Mouse (Mus musculus) mesoderm, embryonic 11.5 days (tissue): ENCODE results near the gene Fam78a.
A peak's percentile ranks its signal among the peaks of the same experiment; 100 is the strongest.

Experiments used
- DNase-seq: peaks from one replicate; pipeline ENCODE4 v3.0.0-alpha.2; 2012; ENCODE audit warnings: low read depth, low spot score

Fam78a gene

DNA sequence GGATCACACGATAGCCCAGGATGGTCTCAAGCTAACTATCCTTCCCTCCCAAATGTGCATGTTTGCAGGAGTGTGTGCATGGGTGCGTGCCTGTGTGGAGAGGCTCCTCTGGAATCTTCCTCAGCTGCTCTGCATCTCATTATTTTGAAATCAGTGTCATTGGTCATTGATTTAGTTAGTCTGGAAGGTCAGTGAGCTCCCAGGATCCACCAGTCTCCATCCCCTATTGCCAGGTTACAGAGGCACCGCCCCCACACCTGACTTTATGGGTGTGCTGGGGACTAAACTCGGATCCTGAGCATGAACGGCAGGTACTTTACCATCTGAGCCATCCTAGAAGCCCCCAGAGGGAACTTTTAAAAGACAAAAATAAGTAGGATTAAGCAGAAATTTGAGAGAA, 18.3 kb upstream of the Fam78a start:
- no peak for DNase-seq

DNA sequence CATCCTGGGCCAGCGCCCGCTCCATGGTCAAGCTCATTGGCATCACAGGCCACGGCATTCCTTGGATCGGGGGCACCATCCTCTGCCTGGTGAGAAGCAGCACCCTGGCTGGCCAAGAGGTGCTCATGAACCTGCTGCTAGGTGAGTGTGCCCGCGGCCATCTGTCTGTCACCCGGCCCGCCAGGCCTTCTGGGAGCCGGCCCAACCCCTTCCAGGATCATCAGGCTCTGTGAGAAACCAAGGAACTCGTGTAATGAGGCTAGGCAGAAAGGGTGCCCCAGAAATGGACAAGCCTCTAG, 11.4 kb upstream of the Fam78a start:
- no peak for DNase-seq

DNA sequence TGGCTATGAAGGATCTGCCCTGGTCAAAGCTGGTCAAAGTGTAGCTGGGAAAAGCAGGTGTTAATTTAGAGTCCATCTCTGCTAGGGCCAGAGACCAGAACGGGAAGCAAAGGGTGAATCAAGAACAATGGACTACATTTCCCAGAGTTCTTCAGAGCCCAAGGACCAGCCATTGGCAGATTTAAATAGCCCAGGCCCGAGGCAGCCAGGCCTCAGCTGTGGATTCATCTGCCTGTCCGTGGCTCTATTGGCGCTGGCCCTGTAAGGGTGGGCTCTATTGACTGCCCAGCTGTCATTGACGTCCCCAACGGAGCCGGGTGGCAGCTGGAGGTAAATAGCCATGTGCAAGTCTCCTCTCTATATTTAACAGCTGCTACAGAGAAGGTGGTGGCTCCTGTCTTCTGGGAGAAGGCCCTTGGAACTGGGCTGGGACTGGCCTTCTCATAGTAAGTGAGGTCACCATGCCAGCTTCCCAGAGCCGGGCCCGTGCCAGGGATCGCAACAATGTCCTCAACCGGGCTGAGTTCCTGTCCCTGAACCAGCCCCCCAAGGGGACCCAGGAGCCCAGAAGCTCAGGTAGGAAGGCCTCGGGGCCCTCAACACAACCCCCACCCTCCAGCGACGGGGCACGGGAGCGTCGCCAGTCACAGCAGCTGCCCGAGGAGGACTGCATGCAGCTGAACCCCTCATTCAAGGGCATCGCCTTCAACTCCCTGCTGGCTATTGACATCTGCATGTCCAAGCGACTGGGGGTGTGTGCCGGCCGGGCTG, 10.9 kb upstream of the Fam78a start, which contains the start of gene Plpp7:
Gene Plpp7, plus strand, starts transcription at position 178 of the 771 bp plus-strand sequence.
- DNase-seq, result peak; percentile 75

DNA sequence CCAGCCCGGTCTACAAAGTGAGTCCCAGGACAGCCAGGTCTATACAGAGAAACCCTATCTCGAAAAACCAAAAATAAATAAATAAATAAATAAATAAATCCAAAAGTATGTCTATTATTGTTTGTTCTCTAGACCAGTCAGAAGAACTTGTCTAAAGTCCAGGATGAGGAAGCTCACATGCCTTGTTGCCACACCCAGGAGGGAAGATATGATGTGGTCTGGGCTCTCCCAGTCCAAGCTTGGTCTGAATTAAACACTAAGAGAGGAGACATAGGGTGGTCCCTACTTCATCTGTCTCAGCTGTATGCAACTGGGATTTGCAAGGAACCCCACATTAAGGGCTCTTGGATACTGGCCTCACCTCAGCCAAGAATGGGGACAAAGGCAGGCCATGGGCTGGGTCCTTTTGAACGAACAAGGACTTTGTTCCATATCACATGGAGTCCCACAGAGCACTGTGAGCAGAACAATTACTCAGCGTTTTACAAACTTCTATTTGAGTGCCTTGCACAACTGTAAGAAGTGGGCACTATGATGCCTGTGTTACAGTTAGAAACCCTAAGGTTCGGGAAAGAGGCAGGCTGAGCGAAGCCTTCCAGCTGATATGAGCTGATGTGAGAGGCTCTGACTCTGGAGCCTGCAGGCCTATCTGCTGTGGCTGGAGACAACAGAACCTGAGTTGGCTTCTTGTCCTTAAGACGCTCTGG, 9.5 kb upstream of the Fam78a start:
- no peak for DNase-seq

DNA sequence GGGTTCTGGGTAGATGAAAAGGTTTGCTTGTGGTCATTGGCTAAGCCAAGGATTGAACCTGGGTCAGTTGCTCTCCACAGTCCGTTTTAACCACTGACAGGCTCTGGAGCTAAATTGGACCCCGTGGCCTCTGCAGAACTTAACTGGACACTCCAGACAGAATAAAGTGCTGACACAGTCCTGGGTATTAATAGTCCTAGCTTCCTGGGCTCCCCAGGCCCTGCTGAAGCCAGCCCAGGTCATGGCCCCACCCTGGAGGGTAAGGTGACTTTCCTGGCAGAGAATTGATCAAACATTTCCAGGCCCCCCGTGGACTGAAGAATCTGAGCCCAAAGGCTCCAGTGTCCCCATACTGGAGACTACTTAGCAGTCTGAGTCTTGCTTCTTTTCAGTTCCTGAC, 7.3 kb upstream of the Fam78a start:
- no peak for DNase-seq

DNA sequence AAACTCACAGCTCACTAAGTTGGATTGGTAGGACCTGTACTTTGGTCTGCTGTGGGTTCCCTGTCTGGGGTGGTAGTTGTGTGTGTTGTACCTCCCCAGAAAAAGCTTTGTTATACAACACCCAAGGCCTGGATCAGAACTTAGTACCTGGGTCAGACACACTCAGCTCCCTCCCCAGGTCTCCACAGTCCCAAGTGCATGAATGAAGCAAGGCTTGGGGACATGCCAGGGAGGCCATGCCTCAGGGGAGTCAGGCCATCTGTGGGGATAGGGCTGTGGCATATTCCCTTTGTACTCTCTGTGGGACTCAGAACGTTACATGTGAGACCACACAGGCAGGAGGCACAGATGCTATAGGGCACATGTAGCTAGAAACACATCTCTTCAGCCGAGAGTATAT, 5.5 kb upstream of the Fam78a start:
- no peak for DNase-seq

DNA sequence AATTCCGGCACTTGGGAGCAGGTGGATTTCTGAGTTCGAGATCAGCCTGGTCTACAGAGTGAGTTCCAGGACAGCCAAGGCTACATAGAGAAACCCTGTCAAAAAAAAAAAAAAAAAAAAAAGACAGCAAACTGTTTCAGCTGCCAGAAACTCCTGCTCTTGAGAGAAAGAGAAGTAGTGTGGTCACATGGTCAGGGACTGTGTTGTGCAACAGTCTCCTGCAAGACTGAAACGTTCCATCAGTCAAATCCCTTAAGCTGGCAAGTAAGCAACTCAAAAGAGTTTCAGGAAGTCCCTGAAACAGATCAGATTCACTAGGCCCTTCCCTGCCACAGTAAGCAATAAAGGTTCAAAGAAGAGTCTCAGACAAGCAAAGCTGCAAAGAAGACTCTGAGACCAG, 4.9 kb upstream of the Fam78a start:
- no peak for DNase-seq

DNA sequence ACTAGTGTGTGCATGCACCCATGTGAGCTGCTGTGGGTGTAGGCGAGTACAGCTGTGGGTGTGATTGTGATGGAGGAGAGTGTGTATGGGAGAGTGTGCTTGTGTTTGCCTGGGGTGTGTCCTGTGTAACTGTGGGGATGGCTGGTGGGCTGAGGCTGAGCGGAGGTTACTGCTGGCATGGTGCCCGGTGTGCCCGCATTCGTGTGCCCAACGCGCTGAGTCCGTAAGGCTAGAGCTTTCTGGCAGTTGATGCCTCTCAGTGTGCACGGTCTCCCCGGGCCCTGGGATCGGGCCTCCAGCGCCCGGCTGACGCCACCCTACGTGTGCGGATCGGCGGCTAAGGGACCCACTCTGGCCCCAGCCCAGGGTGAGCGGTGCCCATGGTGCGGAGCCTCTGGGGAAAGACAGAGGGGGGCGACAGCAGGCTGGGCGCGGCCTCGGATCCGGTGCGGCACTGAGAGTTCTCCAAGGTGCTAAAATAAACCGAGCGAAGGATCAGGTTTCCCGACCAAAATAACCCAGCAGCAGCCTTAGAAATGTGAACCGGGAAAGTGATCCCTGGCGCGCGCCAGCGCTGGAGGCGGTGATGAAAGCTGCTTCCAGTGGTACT, 3.8 kb upstream of the Fam78a start:
- peak; percentile 61 for DNase-seq

DNA sequence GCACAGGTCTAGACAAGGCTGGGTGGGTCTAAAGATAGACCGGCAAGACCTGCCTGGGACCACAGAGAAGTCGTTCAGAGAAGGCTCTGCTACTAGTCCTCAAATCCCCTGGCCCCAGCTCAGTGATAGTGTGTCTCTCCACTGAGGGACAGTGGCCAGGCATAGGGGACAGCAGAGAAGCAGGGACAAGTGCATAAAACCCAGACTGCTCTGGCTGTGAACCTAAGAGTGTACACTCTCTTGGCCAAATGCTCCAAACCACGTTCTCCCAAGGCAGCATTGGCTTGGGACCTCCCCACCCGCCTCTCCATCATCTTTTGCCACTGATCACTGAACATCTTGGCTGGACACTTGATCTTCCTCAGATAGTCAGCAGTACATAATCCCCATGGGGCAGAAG, 2.9 kb upstream of the Fam78a start:
- no peak for DNase-seq

DNA sequence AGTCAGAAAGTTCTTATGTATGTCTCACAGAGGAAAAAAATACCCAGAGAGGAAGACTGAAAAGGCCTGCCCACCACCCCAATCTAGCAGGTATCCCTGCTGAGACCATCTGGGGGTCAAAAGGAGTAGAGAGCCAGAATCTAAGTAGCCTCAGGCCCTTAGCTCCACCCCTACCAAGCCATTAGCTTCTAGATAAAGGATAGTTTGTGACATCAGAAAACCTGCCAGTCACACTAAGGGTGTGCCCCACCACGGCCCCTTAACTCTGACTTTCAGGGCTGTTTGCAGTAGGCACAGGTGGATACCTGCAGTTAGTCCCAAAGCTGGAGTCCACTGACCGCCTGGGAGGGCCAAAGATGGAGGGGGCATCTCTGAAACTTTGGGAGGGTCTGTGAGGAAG, 574 bp upstream of the Fam78a start:
- no peak for DNase-seq

DNA sequence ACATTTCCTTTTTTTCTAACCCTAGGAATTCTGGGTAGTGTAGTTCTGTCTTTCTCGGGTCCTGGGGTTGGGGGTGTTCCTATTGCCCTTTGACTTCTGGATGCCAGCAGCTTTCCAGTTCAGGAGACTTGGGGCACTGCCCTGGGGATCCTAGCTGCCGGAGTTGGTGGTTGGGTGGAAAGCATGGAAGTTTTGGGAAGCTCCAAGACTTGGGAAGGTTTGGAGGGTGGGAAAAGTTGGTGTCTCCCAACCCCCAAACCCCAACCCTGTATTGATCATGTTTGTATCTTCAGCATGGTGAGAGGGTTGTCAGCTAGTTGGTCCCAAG, 179 bp upstream of the Fam78a start:
- no peak for DNase-seq

DNA sequence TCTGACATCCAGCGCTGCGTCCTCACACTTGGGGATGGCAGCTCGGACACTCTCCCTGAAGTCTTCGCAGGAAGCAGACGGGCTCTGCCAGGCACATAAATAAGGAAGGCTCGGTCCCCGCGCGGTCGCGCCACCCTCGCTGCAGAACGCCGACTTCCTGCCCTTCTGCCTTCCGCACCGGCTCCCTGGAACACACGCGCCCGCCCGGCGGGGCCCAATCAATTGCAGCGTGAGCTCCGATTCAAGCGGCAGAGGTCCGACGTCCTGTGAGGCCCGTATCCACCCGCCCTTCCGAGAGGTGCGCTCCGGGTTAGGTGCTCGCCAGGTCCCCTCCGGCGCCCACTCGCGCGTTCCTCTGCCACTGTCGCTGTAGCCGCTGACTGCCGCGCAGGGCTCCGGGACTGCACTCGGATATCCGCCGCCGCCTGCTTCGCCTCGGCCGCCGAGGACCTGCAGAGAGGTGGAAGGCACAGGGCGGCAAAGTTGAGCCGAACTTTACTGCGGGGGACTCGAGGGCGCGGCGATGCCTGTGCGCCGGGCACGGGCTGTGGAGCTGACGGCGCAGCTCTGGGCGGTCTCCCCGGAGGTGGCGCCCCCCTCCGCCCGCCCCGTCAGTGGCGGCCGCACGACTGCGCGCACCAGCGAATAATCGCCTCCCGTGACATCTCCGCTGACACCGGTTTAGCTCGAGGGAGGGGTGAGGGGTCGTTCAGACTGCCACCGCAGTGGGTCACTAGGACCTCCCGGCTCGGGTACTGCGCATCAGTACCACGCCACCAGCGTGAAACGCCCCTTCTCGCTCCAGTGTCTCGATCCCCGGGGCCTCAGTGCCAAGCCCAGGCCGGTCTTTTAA, 1.3 kb downstream of the Fam78a start:
- no peak for DNase-seq

DNA sequence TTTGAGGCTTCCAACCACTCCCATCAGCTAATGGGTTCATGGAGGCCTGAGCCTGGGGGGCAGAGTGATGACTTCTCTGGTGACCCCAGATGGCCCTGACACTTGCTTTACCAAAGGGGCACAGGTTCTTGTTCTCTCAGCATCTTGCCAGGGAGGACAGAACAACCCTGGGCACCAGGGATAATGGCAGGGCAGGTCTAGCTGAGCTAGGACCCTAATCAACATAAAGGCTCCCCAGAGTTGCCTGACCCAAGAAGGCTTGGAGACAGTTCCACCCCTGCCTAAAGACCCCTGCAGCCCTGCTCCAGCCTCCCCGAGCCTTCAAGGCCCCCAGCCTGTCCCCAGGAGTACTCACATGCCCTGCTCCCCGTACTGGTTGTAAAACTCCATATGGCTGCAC, 2.4 kb downstream of the Fam78a start:
- DNase-seq, result no peak

DNA sequence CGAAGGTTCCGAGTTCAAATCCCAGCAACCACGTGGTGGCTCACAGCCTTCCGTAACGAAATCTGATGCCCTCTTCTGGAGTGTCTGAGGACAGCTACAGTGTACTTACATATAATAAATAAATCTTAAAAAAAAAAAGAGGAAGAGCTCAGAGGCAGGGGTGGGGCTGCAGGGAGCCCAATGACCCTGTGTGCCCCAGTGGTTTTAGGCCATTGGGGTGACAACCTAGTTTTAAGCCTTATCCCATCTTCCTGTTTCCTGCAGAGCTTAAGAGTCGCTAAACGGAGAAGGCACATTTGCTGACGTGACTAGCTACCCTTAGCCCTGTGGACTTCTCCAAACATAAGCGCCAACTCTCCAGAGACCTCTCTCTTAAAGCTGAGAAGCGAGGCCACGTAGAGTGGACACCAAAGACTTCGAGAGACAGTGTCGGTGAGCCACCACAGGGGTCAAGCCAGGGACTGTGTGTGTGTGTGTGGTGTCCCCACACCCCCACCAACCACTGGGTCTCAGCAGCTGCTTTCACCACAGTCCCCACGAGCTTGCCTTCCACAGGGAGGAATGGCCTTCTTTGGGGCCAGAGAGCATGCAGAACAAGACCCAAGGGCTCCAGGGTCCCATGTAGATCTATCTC, 3.2 kb downstream of the Fam78a start:
- DNase-seq, result no peak

DNA sequence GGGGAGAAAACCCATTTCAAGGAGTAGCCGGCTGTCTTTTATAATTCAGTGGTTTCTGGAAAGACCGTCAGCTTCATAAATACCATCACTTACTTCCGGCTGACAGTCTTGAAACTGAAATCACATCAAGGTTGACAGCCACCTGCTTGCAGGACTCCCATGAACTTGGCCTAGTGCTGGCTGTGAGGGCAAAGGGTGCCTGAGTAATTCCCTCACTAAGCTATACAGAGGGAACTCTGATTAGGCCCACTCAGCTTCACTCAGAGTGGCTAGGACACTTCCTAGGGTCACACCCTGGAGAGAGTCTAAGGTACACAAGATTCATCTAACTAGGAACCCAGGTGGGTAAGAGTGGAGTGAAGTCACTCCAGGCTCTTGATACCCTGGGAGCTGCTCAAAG, 4.0 kb downstream of the Fam78a start:
- DNase-seq, result no peak

DNA sequence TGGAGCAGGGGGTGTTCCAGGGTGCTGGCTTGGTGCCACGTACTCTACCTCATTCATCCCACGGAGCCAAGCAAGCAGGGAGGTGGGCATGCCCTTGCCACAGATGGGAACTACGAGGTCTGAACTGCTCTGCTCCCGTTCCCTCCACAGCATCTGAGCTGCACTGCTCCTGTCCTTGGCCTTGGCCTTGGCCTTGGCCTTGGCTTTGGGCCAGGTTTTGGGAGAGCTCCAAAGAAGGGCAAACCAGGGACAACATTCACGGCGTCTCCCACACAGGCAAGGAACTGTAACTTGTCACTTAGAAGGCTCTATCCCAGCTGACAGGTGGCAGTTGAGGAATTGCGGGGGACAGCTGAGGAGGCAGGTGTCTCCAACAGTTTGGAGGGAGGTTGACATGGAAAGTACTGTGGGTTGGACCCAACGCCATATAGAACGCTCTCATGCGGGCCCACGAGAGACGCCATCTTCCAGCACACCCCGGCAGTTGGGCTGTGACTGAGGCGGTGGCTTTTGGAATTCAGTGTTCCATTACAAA, 5.4 kb downstream of the Fam78a start:
- DNase-seq, result no peak

DNA sequence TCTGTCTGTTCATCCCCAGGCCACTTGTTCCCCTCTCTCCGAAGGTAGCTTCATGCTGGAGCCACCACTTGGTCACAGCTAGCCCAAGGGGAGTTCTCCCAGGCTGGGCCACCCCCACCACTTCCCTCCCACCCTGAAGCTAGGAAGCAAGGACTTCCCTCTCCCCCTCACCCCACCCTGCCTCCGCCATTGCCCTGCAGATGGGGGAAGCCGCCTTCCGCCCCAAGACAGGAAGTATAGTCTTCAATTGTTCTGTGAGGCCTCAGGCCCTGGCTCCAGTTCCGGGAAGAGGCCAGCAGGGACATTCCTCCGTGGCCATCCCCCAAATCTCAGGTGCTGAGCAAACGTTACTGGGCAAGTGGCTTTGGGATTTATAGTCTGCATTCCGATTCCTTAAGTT, 6.1 kb downstream of the Fam78a start:
- DNase-seq, result no peak

DNA sequence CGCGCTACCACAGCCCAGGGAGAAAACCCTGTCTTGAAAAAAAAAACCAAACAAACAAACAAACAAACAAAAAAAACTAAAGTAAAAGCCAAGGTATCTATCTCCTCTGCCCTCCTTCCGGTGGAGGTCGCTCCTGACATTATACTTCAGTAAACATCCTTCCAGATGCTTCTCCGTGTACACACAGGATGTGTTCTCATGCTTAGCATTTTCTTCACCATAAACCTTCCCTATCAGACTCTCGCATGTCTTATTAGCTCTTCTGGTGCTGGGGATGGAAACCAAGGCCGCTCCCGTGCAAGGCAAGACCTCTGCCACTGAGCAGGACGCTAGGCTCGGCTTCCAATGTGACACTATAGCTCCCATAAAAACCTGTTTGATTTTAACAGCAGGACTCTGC, 6.9 kb downstream of the Fam78a start:
- DNase-seq, result no peak

DNA sequence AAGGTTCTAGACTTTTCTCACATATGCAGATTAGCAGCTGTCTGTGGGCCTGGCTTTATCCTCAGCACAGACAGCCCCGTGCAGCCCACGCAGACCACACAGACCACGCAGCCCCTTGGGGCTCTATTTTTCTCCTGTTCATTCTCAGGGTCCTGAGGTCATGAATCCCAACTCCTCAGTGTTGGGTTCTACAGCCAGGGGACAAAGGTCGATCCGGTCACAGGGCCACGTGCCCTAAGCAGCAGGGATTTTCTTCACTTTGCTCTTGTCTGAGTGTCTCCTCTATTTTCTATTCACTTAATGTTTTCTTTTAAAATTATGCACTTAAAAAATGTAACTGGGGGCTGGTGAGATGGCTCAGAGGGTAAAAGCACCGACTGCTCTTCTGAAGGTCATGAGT, 9.3 kb downstream of the Fam78a start:
- DNase-seq, result no peak

DNA sequence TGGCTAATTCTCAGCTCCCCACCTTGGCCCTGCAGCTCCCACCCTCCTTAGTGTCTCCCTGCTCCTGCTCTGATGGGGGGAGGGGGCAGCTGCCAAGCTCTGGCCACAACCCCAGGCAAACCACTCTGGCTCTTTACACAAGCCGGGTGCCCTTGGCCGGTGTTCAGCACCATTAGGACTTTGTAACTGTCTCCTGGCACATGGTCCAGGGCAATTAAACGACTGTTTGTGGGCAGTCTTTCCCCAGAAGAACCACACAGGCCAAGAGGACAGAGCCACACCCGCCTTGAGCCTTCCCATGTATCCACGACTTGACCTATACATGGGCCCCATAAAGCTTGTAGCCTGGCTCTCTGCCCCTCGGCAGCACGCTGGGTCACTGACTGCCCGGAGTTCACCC, 10.3 kb downstream of the Fam78a start:
- DNase-seq, result no peak

DNA sequence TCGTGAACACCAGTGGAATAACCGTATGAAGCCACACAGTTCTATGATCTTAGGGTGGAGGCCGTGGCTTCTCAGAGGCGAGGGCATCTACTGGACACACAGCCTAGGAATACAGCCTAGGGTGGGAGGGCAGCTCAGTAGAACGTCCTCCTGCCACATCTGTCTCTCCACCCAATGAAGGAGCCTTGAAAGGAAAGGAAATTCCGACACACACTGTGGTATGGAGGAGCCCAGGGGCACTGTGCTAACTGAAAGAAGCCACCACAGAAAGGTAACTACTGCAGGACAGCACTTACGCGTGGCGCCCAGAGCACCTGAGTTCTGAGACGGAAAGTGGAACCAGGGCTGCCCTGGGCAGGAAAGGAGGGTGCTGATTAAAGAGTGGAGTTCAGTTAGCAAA, 13.9 kb downstream of the Fam78a start:
- DNase-seq, result no peak
